Mouse (Mus musculus): ENCODE data around the gene Ccdc81. TPM values are rescaled to one million over a fixed set of nuclear protein-coding genes. Genes with fewer than 3 reads are reported as not detected.

Gene Ccdc81
- polyA plus RNA-seq, 1 experiment from 2014 or later: not detected

- Histone ChIP-seq H3K4me1 (ENCODE audit: control insufficient read depth, insufficient read depth, low read length) (no peaks in the 10 kb centered on the region), H3K4me2 (no peak overlapping the region), H3K9ac (ENCODE audit: low read depth, low read length) (no peak overlapping the region), H3K27ac (ENCODE audit: low read depth, low read length) (no peak overlapping the region), H3K9me3 (replicated peaks; ENCODE audit: control insufficient read depth, low read length) (no peaks in the 10 kb centered on the region), H3K27me3 (ENCODE audit: control insufficient read depth, insufficient read depth, low read length) (no peaks in the 10 kb centered on the region), H3K4me3 (ENCODE audit: low read depth, low read length) (no peak overlapping the region), H3K36me3 (ENCODE audit: control insufficient read depth, insufficient read depth, low read length) (no peaks in the 10 kb centered on the region)
- no peak for ATAC-seq (replicated peaks; ENCODE audit: insufficient number of reproducible peaks, low FRiP score, low TSS enrichment)
- 95% methylated on average over 5 of the region's 5 CpGs for WGBS (ENCODE audit: insufficient replicate concordance)
Measured at GRCm38 (mm10) chr7:89916711-89917110, 13.3 kb upstream of the Ccdc81 start.

GRCm38 (mm10) chr7:89913432-89914158, 10.2 kb upstream of the Ccdc81 start:
- no peak overlapping the region for H3K4me3 ChIP-seq (ENCODE audit: low read depth, low read length)
- no peak for ATAC-seq (replicated peaks; ENCODE audit: insufficient number of reproducible peaks, low FRiP score, low TSS enrichment)
- no peak overlapping the region for H3K4me2 ChIP-seq
- H3K9ac ChIP-seq (ENCODE audit: low read depth, low read length): no peak overlapping the region
- no peaks in the 10 kb centered on the region for H3K36me3 ChIP-seq (ENCODE audit: control insufficient read depth, insufficient read depth, low read length)
- no peaks in the 10 kb centered on the region for H3K9me3 ChIP-seq (replicated peaks; ENCODE audit: control insufficient read depth, low read length)
- H3K4me1 ChIP-seq (ENCODE audit: control insufficient read depth, insufficient read depth, low read length): no peaks in the 10 kb centered on the region
- WGBS (ENCODE audit: insufficient replicate concordance): 81% methylated on average over 3 of the region's 3 CpGs
- no peak overlapping the region for H3K27ac ChIP-seq (ENCODE audit: low read depth, low read length)
- H3K27me3 ChIP-seq (ENCODE audit: control insufficient read depth, insufficient read depth, low read length): no peaks in the 10 kb centered on the region

- H3K9me3 ChIP-seq (replicated peaks; ENCODE audit: control insufficient read depth, low read length): no peaks in the 10 kb centered on the region
- H3K36me3 ChIP-seq (ENCODE audit: control insufficient read depth, insufficient read depth, low read length): no peaks in the 10 kb centered on the region
- 84% methylated on average over 3 of the region's 3 CpGs for WGBS (ENCODE audit: insufficient replicate concordance)
- ATAC-seq (replicated peaks; ENCODE audit: insufficient number of reproducible peaks, low FRiP score, low TSS enrichment): no peak
- no peaks in the 10 kb centered on the region for H3K4me1 ChIP-seq (ENCODE audit: control insufficient read depth, insufficient read depth, low read length)
- no peak overlapping the region for H3K4me2 ChIP-seq
- H3K27me3 ChIP-seq (ENCODE audit: control insufficient read depth, insufficient read depth, low read length): no peaks in the 10 kb centered on the region
- no peak overlapping the region for H3K9ac ChIP-seq (ENCODE audit: low read depth, low read length)
- no peak overlapping the region for H3K27ac ChIP-seq (ENCODE audit: low read depth, low read length)
- no peak overlapping the region for H3K4me3 ChIP-seq (ENCODE audit: low read depth, low read length)
Measured at GRCm38 (mm10) chr7:89912356-89912755, 8.9 kb upstream of the Ccdc81 start.

- Histone ChIP-seq H3K4me3 (ENCODE audit: low read depth, low read length) (no peak overlapping the region), H3K27ac (ENCODE audit: low read depth, low read length) (no peak overlapping the region), H3K4me2 (no peak overlapping the region), H3K4me1 (ENCODE audit: control insufficient read depth, insufficient read depth, low read length) (no peaks in the 10 kb centered on the region), H3K9me3 (replicated peaks; ENCODE audit: control insufficient read depth, low read length) (no peaks in the 10 kb centered on the region), H3K36me3 (ENCODE audit: control insufficient read depth, insufficient read depth, low read length) (no peaks in the 10 kb centered on the region), H3K9ac (ENCODE audit: low read depth, low read length) (no peak overlapping the region), H3K27me3 (ENCODE audit: control insufficient read depth, insufficient read depth, low read length) (no peaks in the 10 kb centered on the region)
- ATAC-seq (replicated peaks; ENCODE audit: insufficient number of reproducible peaks, low FRiP score, low TSS enrichment): no peak
- WGBS (ENCODE audit: insufficient replicate concordance): 80% methylated on average over 4 of the region's 4 CpGs
Measured at GRCm38 (mm10) chr7:89909711-89910110, 6.3 kb upstream of the Ccdc81 start.

- 69% methylated on average over 20 of the region's 20 CpGs for WGBS (ENCODE audit: insufficient replicate concordance)
- no peak for ATAC-seq (replicated peaks; ENCODE audit: insufficient number of reproducible peaks, low FRiP score, low TSS enrichment)
- Histone ChIP-seq H3K4me2 (no peak overlapping the region), H3K9ac (ENCODE audit: low read depth, low read length) (no peak overlapping the region), H3K36me3 (ENCODE audit: control insufficient read depth, insufficient read depth, low read length) (no peaks in the 10 kb centered on the region), H3K4me3 (ENCODE audit: low read depth, low read length) (no peak overlapping the region), H3K4me1 (ENCODE audit: control insufficient read depth, insufficient read depth, low read length) (no peaks in the 10 kb centered on the region), H3K27me3 (ENCODE audit: control insufficient read depth, insufficient read depth, low read length) (no peaks in the 10 kb centered on the region), H3K9me3 (replicated peaks; ENCODE audit: control insufficient read depth, low read length) (no peaks in the 10 kb centered on the region), H3K27ac (ENCODE audit: low read depth, low read length) (no peak overlapping the region)
Measured at GRCm38 (mm10) chr7:89908899-89909621, 5.6 kb upstream of the Ccdc81 start.

GRCm38 (mm10) chr7:89908421-89908820, 5.0 kb upstream of the Ccdc81 start:
- no peak overlapping the region for H3K27ac ChIP-seq (ENCODE audit: low read depth, low read length)
- no peaks in the 10 kb centered on the region for H3K36me3 ChIP-seq (ENCODE audit: control insufficient read depth, insufficient read depth, low read length)
- WGBS (ENCODE audit: insufficient replicate concordance): 52% methylated on average over 7 of the region's 7 CpGs
- no peak overlapping the region for H3K9ac ChIP-seq (ENCODE audit: low read depth, low read length)
- no peaks in the 10 kb centered on the region for H3K27me3 ChIP-seq (ENCODE audit: control insufficient read depth, insufficient read depth, low read length)
- H3K4me2 ChIP-seq: no peak overlapping the region
- no peak overlapping the region for H3K4me3 ChIP-seq (ENCODE audit: low read depth, low read length)
- H3K4me1 ChIP-seq (ENCODE audit: control insufficient read depth, insufficient read depth, low read length): no peaks in the 10 kb centered on the region
- H3K9me3 ChIP-seq (replicated peaks; ENCODE audit: control insufficient read depth, low read length): no peaks in the 10 kb centered on the region
- no peak for ATAC-seq (replicated peaks; ENCODE audit: insufficient number of reproducible peaks, low FRiP score, low TSS enrichment)

- H3K9ac ChIP-seq (ENCODE audit: low read depth, low read length): no peak overlapping the region
- ATAC-seq (replicated peaks; ENCODE audit: insufficient number of reproducible peaks, low FRiP score, low TSS enrichment): no peak
Measured at GRCm38 (mm10) chr7:89907950-89908349, 4.5 kb upstream of the Ccdc81 start.

GRCm38 (mm10) chr7:89903007-89903406, 422 bp downstream of the Ccdc81 start:
- peak overlapping the region; percentile 47 for H3K4me2 ChIP-seq

More at GRCm38 (mm10) chr7:89907950-89908349, 4.5 kb upstream of the Ccdc81 start:
- no peaks in the 10 kb centered on the region for H3K9me3 ChIP-seq (replicated peaks; ENCODE audit: control insufficient read depth, low read length)
- WGBS (ENCODE audit: insufficient replicate concordance): 16% methylated on average over 8 of the region's 8 CpGs
- no peak overlapping the region for H3K27ac ChIP-seq (ENCODE audit: low read depth, low read length)
- no peaks in the 10 kb centered on the region for H3K4me1 ChIP-seq (ENCODE audit: control insufficient read depth, insufficient read depth, low read length)
- no peak overlapping the region for H3K4me3 ChIP-seq (ENCODE audit: low read depth, low read length)
- no peaks in the 10 kb centered on the region for H3K27me3 ChIP-seq (ENCODE audit: control insufficient read depth, insufficient read depth, low read length)
- H3K36me3 ChIP-seq (ENCODE audit: control insufficient read depth, insufficient read depth, low read length): no peaks in the 10 kb centered on the region
- no peak overlapping the region for H3K4me2 ChIP-seq

More at GRCm38 (mm10) chr7:89903007-89903406, 422 bp downstream of the Ccdc81 start:
- Histone ChIP-seq H3K36me3 (ENCODE audit: control insufficient read depth, insufficient read depth, low read length) (no peaks in the 10 kb centered on the region), H3K9me3 (replicated peaks; ENCODE audit: control insufficient read depth, low read length) (no peaks in the 10 kb centered on the region), H3K27ac (ENCODE audit: low read depth, low read length) (no peak overlapping the region), H3K27me3 (ENCODE audit: control insufficient read depth, insufficient read depth, low read length) (no peaks in the 10 kb centered on the region), H3K4me3 (ENCODE audit: low read depth, low read length) (no peak overlapping the region), H3K4me1 (ENCODE audit: control insufficient read depth, insufficient read depth, low read length) (no peaks in the 10 kb centered on the region), H3K9ac (ENCODE audit: low read depth, low read length) (no peak overlapping the region)
- 75% methylated on average over 8 of the region's 8 CpGs for WGBS (ENCODE audit: insufficient replicate concordance)
- no peak for ATAC-seq (replicated peaks; ENCODE audit: insufficient number of reproducible peaks, low FRiP score, low TSS enrichment)
